18 mouse cellular contexts compared by ENCODE assay signal in the genomic region with DNA sequence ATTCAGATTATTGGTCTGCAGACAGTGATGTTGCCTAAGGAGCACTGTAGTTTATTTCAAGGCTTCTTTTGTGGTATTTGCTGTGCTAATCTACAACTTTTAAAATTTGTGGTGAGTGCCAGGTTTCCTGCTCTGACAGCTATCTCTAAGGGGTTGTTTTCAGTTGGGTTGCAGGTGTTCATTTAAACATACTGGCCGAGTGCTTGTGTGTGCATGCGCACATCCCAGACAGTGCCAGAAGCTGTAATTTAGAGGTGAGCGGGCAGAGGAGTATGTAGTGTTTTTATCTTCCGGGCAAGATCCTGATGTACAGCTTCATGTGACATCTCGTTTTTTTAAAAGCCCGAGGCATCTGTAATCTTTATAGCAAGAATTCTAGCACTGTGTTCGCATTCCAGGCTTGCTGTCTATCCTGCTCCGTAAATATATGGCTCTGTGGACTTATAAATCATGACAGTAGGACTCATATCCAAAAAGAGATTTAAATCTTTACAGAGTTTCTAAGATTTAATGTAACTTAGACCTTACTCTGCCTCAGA.
A peak's percentile ranks its signal among the peaks of the same experiment; 100 is the strongest.
DNase-seq lines count a peak whose midpoint lies in the region; ATAC-seq lines count a peak whose summit lies in the region.
"Had no signal": no experiment of that assay in that cellular context is flagged by ENCODE, and none has a peak within 500 bp of the region (broad histone marks: within the 10 kb centered on the region; RNA-seq: fewer than 3 reads in every experiment).

No protein-coding gene starts in this region.

- no peak overlapping the region for H3K4me2 ChIP-seq in hindbrain, embryonic 14.5 days (replicated peaks)
- H3K4me2 ChIP-seq in hindbrain, embryonic 16.5 days (ENCODE audit: low read length), result no peak overlapping the region
- H3K4me2 ChIP-seq in neural tube, embryonic 15.5 days, result no peak overlapping the region
- H3K4me2 ChIP-seq: midbrain, embryonic 12.5 days had no signal

- 74% methylated on average over 8 of the region's 8 CpGs for WGBS in hindbrain, embryonic 14.5 days
- 68% methylated on average over 8 of the region's 8 CpGs for WGBS in hindbrain, embryonic 16.5 days
- WGBS in neural tube, embryonic 15.5 days, result 40% methylated on average over 8 of the region's 8 CpGs

- no peaks in the 10 kb centered on the region for H3K9me3 ChIP-seq in hindbrain, embryonic 14.5 days (ENCODE audit: control insufficient read depth, low read length)
- H3K9me3 ChIP-seq in hindbrain, embryonic 16.5 days (ENCODE audit: control insufficient read depth, low read length), result no peaks in the 10 kb centered on the region
- H3K9me3 ChIP-seq in neural tube, embryonic 15.5 days (replicated peaks), result no peaks in the 10 kb centered on the region
- H3K9me3 ChIP-seq: forebrain, embryonic 10.5 days; midbrain, embryonic 12.5 days had no signal

- H3K4me3 ChIP-seq in hindbrain, embryonic 14.5 days (replicated peaks; ENCODE audit: low read length), result no peak overlapping the region
- no peak overlapping the region for H3K4me3 ChIP-seq in hindbrain, embryonic 16.5 days (ENCODE audit: low read length)
- H3K4me3 ChIP-seq in neural tube, embryonic 15.5 days (replicated peaks), result no peak overlapping the region
- H3K4me3 ChIP-seq: forebrain, embryonic 10.5 days; midbrain, embryonic 12.5 days had no signal

- DNase-seq in hindbrain, embryonic 14.5 days (ENCODE audit: low spot score), result no peak
- peak; percentile 42 for DNase-seq in 416B (ENCODE audit: low read depth)
- DNase-seq in T-cell, adult 2 months (ENCODE audit: low spot score), result peak; percentile 2
- DNase-seq in spleen, postnatal 10 days (ENCODE audit: low spot score in 2 of 2), result no peak
- DNase-seq in adrenal gland, postnatal 25 days, result no peak
- DNase-seq: adrenal gland, postnatal 14 days; heart, postnatal 14 days; kidney, adult 18-20 months; kidney, postnatal 36 days; lung, postnatal 36 days; right cerebral cortex, postnatal 25 days had no signal

- H3K27ac ChIP-seq in hindbrain, embryonic 14.5 days, result 0 out of 2 replicates have a peak overlapping the region, but pooled peaks have one; percentile 17
- no peak overlapping the region for H3K27ac ChIP-seq in hindbrain, embryonic 16.5 days (ENCODE audit: low read depth, low read length)
- peak overlapping the region; percentile 69 for H3K27ac ChIP-seq in neural tube, embryonic 15.5 days (replicated peaks)
- H3K27ac ChIP-seq: forebrain, embryonic 10.5 days; liver, embryonic 14.5 days; midbrain, embryonic 12.5 days had no signal

- no peak for ATAC-seq in hindbrain, embryonic 14.5 days (ENCODE audit: low FRiP score)
- no peak for ATAC-seq in hindbrain, embryonic 16.5 days
- ATAC-seq in neural tube, embryonic 15.5 days (ENCODE audit: low FRiP score), result peak; percentile 69; the same call in 1 of the 2 replicates
- no peak for ATAC-seq in erythroblast, adult 5-6 weeks (replicated peaks; ENCODE audit: low FRiP score, poor library complexity, severe bottlenecking)

- peaks cover 13% of the 10 kb centered on the region for H3K36me3 ChIP-seq in hindbrain, embryonic 14.5 days (replicated peaks; ENCODE audit: control insufficient read depth, insufficient read depth)
- H3K36me3 ChIP-seq in hindbrain, embryonic 16.5 days (ENCODE audit: control insufficient read depth, insufficient read depth, low read length), result no peaks in the 10 kb centered on the region
- H3K36me3 ChIP-seq in neural tube, embryonic 15.5 days, result no peaks in the 10 kb centered on the region

- H3K9ac ChIP-seq in hindbrain, embryonic 14.5 days, result no peak overlapping the region
- no peak overlapping the region for H3K9ac ChIP-seq in hindbrain, embryonic 16.5 days (ENCODE audit: low read depth, low read length)
- H3K9ac ChIP-seq in neural tube, embryonic 15.5 days (replicated peaks), result no peak overlapping the region
- H3K9ac ChIP-seq: liver, embryonic 14.5 days; midbrain, embryonic 12.5 days had no signal

- no peaks in the 10 kb centered on the region for H3K27me3 ChIP-seq in hindbrain, embryonic 14.5 days (ENCODE audit: control insufficient read depth, insufficient read depth, low read length)
- H3K27me3 ChIP-seq in hindbrain, embryonic 16.5 days (replicated peaks; ENCODE audit: control insufficient read depth, insufficient read depth, low read length), result no peaks in the 10 kb centered on the region
- H3K27me3 ChIP-seq in neural tube, embryonic 15.5 days (replicated peaks), result no peaks in the 10 kb centered on the region
- H3K27me3 ChIP-seq: CH12.LX; midbrain, embryonic 12.5 days had no signal

- H3K4me1 ChIP-seq in hindbrain, embryonic 14.5 days (replicated peaks; ENCODE audit: control insufficient read depth, insufficient read depth, low read length), result peaks cover 18% of the 10 kb centered on the region
- H3K4me1 ChIP-seq in hindbrain, embryonic 16.5 days (ENCODE audit: control insufficient read depth, insufficient read depth, low read depth, low read length), result peaks cover 14% of the 10 kb centered on the region
- H3K4me1 ChIP-seq in neural tube, embryonic 15.5 days, result peaks cover 20% of the 10 kb centered on the region

Comparison
In these comparisons a context has a peak if more than half of its experiments do, and no peak if none do; other contexts are left out.
1. DNase-seq: peak in 416B (single experiment) and T-cell, adult 2 months (single experiment); none in hindbrain, embryonic 14.5 days (single experiment), spleen, postnatal 10 days (0 of 2) and adrenal gland, postnatal 25 days (single experiment).